Mouse (Mus musculus) intestine, embryonic 16.5 days (tissue): ENCODE measurements around the gene Gm21976. TPM values are rescaled to one million over a fixed set of nuclear protein-coding genes. Genes with fewer than 3 reads are reported as not detected.

Source experiments
- ATAC-seq: fragments of 200-750 bp; cut with Nextera tagmentation; 2 replicates; pipeline ENCODE4 v1.8.0; 2017; ENCODE audit warnings: moderate TSS enrichment, moderate library complexity
- H3K27ac ChIP-seq: fragments of 300-500 bp; sonication (generic); 2 replicates; pipeline ENCODE4 v1.5.1; 2014; ENCODE audit warnings: mild to moderate bottlenecking, low read length
- H3K27me3 ChIP-seq: fragments of 300-500 bp; sonication (generic); replicated peaks from 2 replicates; pipeline ENCODE4 v1.6.1; 2014; ENCODE audit warnings: low read length, control low read depth, mixed read lengths; ENCODE audit not compliant: control insufficient read depth, insufficient read depth
- H3K36me3 ChIP-seq: fragments of 300-500 bp; sonication (generic); 2 replicates; pipeline ENCODE4 v1.6.1; 2014; ENCODE audit warnings: low read length, control low read depth; ENCODE audit not compliant: control insufficient read depth, insufficient read depth
- H3K4me1 ChIP-seq: fragments of 300-500 bp; sonication (generic); 2 replicates; pipeline ENCODE4 v1.6.1; 2014; ENCODE audit warnings: low read length, control low read depth, mixed read lengths; ENCODE audit not compliant: control insufficient read depth, insufficient read depth
- H3K4me2 ChIP-seq: fragments of 300-500 bp; sonication (generic); 2 replicates; pipeline ENCODE4 v1.6.1; 2014; ENCODE audit warnings: low read depth, low read length, control low read depth
- H3K4me3 ChIP-seq: fragments of 300-500 bp; sonication (generic); 2 replicates; pipeline ENCODE4 v1.5.1; 2014; ENCODE audit warnings: mild to moderate bottlenecking, low read length
- H3K9ac ChIP-seq: fragments of 300-500 bp; sonication (generic); 2 replicates; pipeline ENCODE4 v1.6.1; 2014; ENCODE audit warnings: low read depth, low read length
- H3K9me3 ChIP-seq: fragments of 300-500 bp; sonication (generic); 2 replicates; pipeline ENCODE4 v1.6.1; 2016; ENCODE audit warnings: low read length, control low read depth; ENCODE audit not compliant: control insufficient read depth
- WGBS: fragments of 180-500 bp; shearing (Covaris S2); extraction: QIAGEN DNeasy Blood & Tissue Kit; methylation state at CpG from one replicate; pipeline ENCODE4 v1.1.7; 2014; 5-methylcytosine and 5-hydroxymethylcytosine counted together
- polyA plus RNA-seq: library from polyadenylated mRNA; unstranded; fragments of >200 nt; fragmentation: Nextera tagmentation; extraction: Ambion mirVana; gene quantifications from 2 replicates; pipeline ENCODE4 v1.2.1, GENCODE M21; 2015

Gene Gm21976
- polyA plus RNA-seq, 1 experiment from 2014 or later: not detected

- WGBS: 88% methylated on average over 1 of the region's 1 CpGs
- H3K4me1 ChIP-seq: no peaks in the 10 kb centered on the region
- no peak overlapping the region for H3K9ac ChIP-seq
These were observed 56.5 kb downstream of the Gm21976 start for GRCm38 (mm10) chr13:98336205-98336604.

DNA sequence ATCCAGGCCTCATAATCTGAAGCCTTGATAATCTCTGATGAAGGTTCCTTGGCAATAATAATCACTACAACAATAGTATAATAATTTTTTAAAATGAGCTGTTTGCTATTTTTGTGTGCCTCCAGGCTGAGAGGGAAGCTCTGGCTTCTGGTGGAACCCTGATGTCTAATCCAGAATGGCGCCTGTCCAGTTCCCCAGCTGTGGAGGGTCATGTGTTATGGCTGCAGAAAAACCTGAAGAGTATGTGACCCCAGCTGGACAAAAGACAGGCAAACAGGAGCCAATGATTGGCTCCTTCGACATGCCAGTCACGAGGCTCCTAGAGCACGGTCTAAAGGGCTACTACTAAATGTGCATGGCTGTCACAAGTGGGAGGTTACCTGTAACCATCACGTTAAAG is 60.8 kb downstream of the Gm21976 start:
- Histone ChIP-seq H3K36me3 (no peaks in the 10 kb centered on the region), H3K9me3 (no peaks in the 10 kb centered on the region), H3K9ac (no peak overlapping the region), H3K4me1 (no peaks in the 10 kb centered on the region), H3K4me3 (no peak overlapping the region), H3K27ac (no peak overlapping the region), H3K4me2 (no peak overlapping the region), H3K27me3 (peaks cover 6% of the 10 kb centered on the region; the same call in 1 of the 2 replicates)
- no peak for ATAC-seq
- WGBS: 74% methylated on average over 5 of the region's 5 CpGs

More at GRCm38 (mm10) chr13:98336205-98336604, 56.5 kb downstream of the Gm21976 start:
- Histone ChIP-seq H3K36me3 (no peaks in the 10 kb centered on the region), H3K27me3 (no peaks in the 10 kb centered on the region), H3K4me2 (no peak overlapping the region), H3K9me3 (no peaks in the 10 kb centered on the region), H3K27ac (no peak overlapping the region), H3K4me3 (no peak overlapping the region)
- no peak for ATAC-seq

DNA sequence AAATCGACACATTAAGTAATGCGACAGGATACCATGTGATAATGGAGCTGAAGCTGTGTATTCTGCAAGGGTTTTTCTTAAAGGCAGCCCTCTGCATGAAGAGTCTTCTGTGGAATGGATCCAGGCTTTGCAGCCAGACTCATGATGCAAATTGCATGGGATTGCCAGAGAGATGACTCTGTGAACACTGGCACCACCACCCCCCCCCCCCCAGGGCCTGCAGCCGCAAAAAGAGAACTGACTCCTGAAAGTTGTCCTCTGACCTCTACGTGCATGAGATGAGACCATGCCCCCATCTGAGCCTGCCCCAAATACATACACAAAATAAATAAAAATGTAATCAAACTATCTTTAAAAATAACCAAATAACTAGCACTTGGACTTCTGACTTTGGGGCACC is 69.8 kb downstream of the Gm21976 start:
- no peak overlapping the region for H3K9ac ChIP-seq
- no peaks in the 10 kb centered on the region for H3K36me3 ChIP-seq
- no peak for ATAC-seq
- H3K27ac ChIP-seq: no peak overlapping the region
- H3K4me1 ChIP-seq: peaks cover 9% of the 10 kb centered on the region
- 80% methylated on average over 4 of the region's 4 CpGs for WGBS
- H3K4me3 ChIP-seq: no peak overlapping the region
- H3K9me3 ChIP-seq: no peaks in the 10 kb centered on the region
- H3K27me3 ChIP-seq: peaks cover 48% of the 10 kb centered on the region
- H3K4me2 ChIP-seq: no peak overlapping the region

DNA sequence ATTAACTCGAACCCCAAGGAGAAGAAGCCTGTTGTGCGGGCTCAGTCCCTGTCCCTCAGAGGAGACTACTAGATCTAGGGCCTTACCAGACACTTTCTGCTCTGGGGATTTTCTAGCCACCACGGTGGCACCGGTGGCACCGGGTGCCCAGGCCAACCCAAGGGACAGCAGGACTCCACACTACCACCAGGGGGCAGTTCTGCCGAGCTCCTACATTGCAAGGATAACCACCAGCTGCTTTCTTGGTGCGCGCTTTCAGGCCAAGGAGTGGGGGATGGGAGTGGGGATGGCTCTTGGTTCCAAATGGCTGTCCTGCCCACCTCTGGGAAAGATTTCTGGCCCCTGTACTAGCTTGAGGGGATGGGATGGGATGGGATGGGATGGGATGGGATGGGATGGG is 71.8 kb downstream of the Gm21976 start:
- H3K4me1 ChIP-seq: peaks cover 24% of the 10 kb centered on the region
- H3K36me3 ChIP-seq: no peaks in the 10 kb centered on the region
- H3K4me2 ChIP-seq: no peak overlapping the region
- H3K27ac ChIP-seq: no peak overlapping the region
- H3K4me3 ChIP-seq: no peak overlapping the region
- H3K27me3 ChIP-seq: peaks cover 56% of the 10 kb centered on the region
- 16% methylated on average over 8 of the region's 8 CpGs for WGBS
- ATAC-seq: no peak
- no peak overlapping the region for H3K9ac ChIP-seq
- no peaks in the 10 kb centered on the region for H3K9me3 ChIP-seq

DNA sequence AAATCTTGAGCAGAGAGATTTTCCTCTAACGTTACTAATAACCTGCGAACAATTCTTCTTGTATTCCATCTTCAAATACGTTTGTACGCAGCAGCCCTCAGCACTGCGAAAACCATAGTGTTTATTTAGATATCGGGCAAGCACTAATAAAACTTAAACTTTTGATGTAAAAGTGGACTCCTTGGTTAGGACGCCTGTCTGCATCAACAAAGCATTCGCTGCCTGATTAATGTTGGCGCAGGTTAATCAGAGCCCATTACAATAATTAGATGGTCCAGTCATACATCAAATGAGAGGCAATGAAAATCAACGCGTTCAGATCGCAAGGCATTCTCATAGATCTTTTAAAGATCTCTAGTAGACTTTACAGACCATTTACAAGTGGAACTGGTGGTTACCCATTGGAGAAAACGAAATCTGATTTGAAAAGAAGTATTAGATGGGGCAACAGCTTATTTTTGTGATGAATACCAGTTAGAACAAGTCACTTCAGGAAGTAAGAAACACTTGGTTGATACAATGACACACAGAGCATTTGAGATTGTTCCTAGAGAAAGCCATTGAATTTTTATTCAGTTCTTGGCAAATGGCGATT is 72.8 kb downstream of the Gm21976 start:
- peaks cover 59% of the 10 kb centered on the region for H3K27me3 ChIP-seq
- no peak overlapping the region for H3K4me2 ChIP-seq
- WGBS: 11% methylated on average over 14 of the region's 14 CpGs

GRCm38 (mm10) chr13:98353709-98354089 is 74.0 kb downstream of the Gm21976 start:
- peak overlapping the region; percentile 90 for H3K4me2 ChIP-seq
- under 1% methylated on average over 13 of the region's 13 CpGs for WGBS
- ATAC-seq: peak; percentile 29
- no peaks in the 10 kb centered on the region for H3K36me3 ChIP-seq
- H3K9me3 ChIP-seq: no peaks in the 10 kb centered on the region
- no peak overlapping the region for H3K27ac ChIP-seq
- peaks cover 70% of the 10 kb centered on the region for H3K27me3 ChIP-seq
- peak overlapping the region; percentile 51 for H3K4me3 ChIP-seq
- H3K4me1 ChIP-seq: peaks cover 24% of the 10 kb centered on the region
- no peak overlapping the region for H3K9ac ChIP-seq

More for the DNA sequence above, 72.8 kb downstream of the Gm21976 start:
- ATAC-seq: no peak
- H3K9me3 ChIP-seq: no peaks in the 10 kb centered on the region
- no peak overlapping the region for H3K4me3 ChIP-seq
- no peak overlapping the region for H3K27ac ChIP-seq
- no peaks in the 10 kb centered on the region for H3K36me3 ChIP-seq
- H3K9ac ChIP-seq: no peak overlapping the region
- H3K4me1 ChIP-seq: peaks cover 24% of the 10 kb centered on the region

- Histone ChIP-seq H3K4me1 (peaks cover 24% of the 10 kb centered on the region), H3K9ac (peak within 1 kb of the TSS; percentile 37; the same call in 1 of the 2 replicates), H3K4me2 (peak within 1 kb of the TSS; percentile 90), H3K27ac (no peak within 1 kb of the TSS), H3K36me3 (no peaks in the 10 kb centered on the region), H3K4me3 (peak within 1 kb of the TSS; percentile 51), H3K27me3 (peaks cover 75% of the 10 kb centered on the region), H3K9me3 (no peaks in the 10 kb centered on the region)
- under 1% methylated on average over 68 of the region's 76 CpGs for WGBS
- ATAC-seq: peak; percentile 89
These were observed 74.6 kb downstream of the Gm21976 start, which contains the start of gene Foxd1 for GRCm38 (mm10) chr13:98354090-98354801. TSS of gene Foxd1 (plus strand) at chr13:98354242.

DNA sequence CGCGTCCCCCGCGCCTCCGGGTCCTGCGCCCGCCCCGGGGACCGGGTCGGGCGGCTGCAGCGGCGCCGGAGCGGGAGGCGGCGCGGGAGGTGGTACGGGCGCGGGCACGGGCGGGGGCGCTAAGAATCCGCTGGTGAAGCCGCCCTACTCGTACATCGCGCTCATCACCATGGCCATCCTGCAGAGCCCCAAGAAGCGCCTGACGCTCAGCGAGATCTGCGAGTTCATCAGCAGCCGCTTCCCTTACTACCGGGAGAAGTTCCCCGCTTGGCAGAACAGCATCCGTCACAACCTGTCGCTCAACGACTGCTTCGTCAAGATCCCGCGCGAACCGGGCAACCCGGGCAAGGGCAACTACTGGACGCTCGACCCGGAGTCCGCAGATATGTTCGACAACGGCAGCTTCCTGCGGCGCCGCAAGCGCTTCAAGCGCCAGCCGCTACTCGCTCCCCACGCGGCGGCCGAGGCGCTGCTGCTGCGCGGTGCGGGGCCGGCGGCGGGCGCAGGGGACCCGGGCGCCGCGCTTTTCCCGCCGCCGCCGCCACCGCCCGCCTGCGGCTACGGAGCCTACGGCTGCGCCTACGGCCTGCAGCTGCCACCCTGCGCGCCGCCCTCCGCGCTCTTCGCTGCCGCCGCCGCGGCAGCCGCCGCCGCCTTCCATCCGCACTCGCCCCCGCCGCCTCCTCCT is 75.3 kb downstream of the Gm21976 start:
- Histone ChIP-seq H3K9ac (peak overlapping the region; percentile 37; the same call in 1 of the 2 replicates), H3K27me3 (peaks cover 77% of the 10 kb centered on the region), H3K4me2 (peak overlapping the region; percentile 90), H3K9me3 (no peaks in the 10 kb centered on the region), H3K4me3 (peak overlapping the region; percentile 51), H3K4me1 (peaks cover 24% of the 10 kb centered on the region), H3K27ac (no peak overlapping the region), H3K36me3 (no peaks in the 10 kb centered on the region)
- under 1% methylated on average over 70 of the region's 102 CpGs for WGBS
- ATAC-seq: peak; percentile 31; the same call in 1 of the 2 replicates

- Histone ChIP-seq H3K9me3 (no peaks in the 10 kb centered on the region), H3K27me3 (peaks cover 77% of the 10 kb centered on the region), H3K9ac (peak overlapping the region; percentile 37; the same call in 1 of the 2 replicates), H3K36me3 (no peaks in the 10 kb centered on the region), H3K4me2 (peak overlapping the region; percentile 90), H3K27ac (no peak overlapping the region), H3K4me3 (peak overlapping the region; percentile 51), H3K4me1 (peaks cover 24% of the 10 kb centered on the region)
- under 1% methylated on average over 65 of the region's 81 CpGs for WGBS
- ATAC-seq: peak; percentile 35; the same call in 1 of the 2 replicates
These were observed 75.9 kb downstream of the Gm21976 start for GRCm38 (mm10) chr13:98355559-98356111.
